Mouse (Mus musculus): ENCODE results near the gene Wscd2. TPM values are rescaled to one million over a fixed set of nuclear protein-coding genes. Genes with fewer than 3 reads are reported as not detected.

The Wscd2 gene
- polyA plus RNA-seq, 1 experiment from 2014 or later, result 5.7 TPM

GRCm38 (mm10) chr5:113611771-113612233 is 121.7 kb downstream of the Wscd2 start:
- Histone ChIP-seq H3K4me1 (replicated peaks; ENCODE audit: control insufficient read depth, insufficient read depth) (no peaks in the 10 kb centered on the region), H3K4me2 (replicated peaks; ENCODE audit: low read depth) (no peak overlapping the region), H3K9me3 (ENCODE audit: control insufficient read depth, low read length) (no peaks in the 10 kb centered on the region), H3K27me3 (ENCODE audit: control insufficient read depth, insufficient read depth, low read length) (no peaks in the 10 kb centered on the region), H3K36me3 (ENCODE audit: control insufficient read depth, insufficient read depth, low read length) (no peaks in the 10 kb centered on the region), H3K27ac (replicated peaks) (no peak overlapping the region), H3K4me3 (ENCODE audit: low read depth, low read length) (no peak overlapping the region), H3K9ac (ENCODE audit: low read length) (no peak overlapping the region)
- ATAC-seq (ENCODE audit: low FRiP score, low TSS enrichment) (peak; percentile 24; the same call in 1 of the 2 replicates), DNase-seq (ENCODE audit: low spot score) (no peak)
- no peak for TF ChIP-seq CTCF (IDR thresholded peaks at IDR 0.05; ENCODE audit: low read depth)
- TF ChIP-seq EP300 (optimal IDR thresholded peaks at IDR 0.05), result no peak
- WGBS, result 63% methylated on average over 12 of the region's 12 CpGs

GRCm38 (mm10) chr5:113618716-113619115 is 128.6 kb downstream of the Wscd2 start:
- no peak for TF ChIP-seq EP300 (optimal IDR thresholded peaks at IDR 0.05)
- no peak for TF ChIP-seq CTCF (IDR thresholded peaks at IDR 0.05; ENCODE audit: low read depth)

GRCm38 (mm10) chr5:113619151-113619550 is 129.0 kb downstream of the Wscd2 start:
- Histone ChIP-seq H3K36me3 (ENCODE audit: control insufficient read depth, insufficient read depth, low read length) (no peaks in the 10 kb centered on the region), H3K4me2 (replicated peaks; ENCODE audit: low read depth) (no peak overlapping the region), H3K27ac (replicated peaks) (no peak overlapping the region), H3K9me3 (ENCODE audit: control insufficient read depth, low read length) (no peaks in the 10 kb centered on the region), H3K9ac (ENCODE audit: low read length) (no peak overlapping the region), H3K27me3 (ENCODE audit: control insufficient read depth, insufficient read depth, low read length) (no peaks in the 10 kb centered on the region), H3K4me1 (replicated peaks; ENCODE audit: control insufficient read depth, insufficient read depth) (no peaks in the 10 kb centered on the region), H3K4me3 (ENCODE audit: low read depth, low read length) (no peak overlapping the region)
- WGBS, result 43% methylated on average over 1 of the region's 1 CpGs
- ATAC-seq (ENCODE audit: low FRiP score, low TSS enrichment) (no peak), DNase-seq (ENCODE audit: low spot score) (no peak)
- TF ChIP-seq EP300 (optimal IDR thresholded peaks at IDR 0.05), result no peak
- TF ChIP-seq CTCF (IDR thresholded peaks at IDR 0.05; ENCODE audit: low read depth), result no peak

More at GRCm38 (mm10) chr5:113618716-113619115, 128.6 kb downstream of the Wscd2 start:
- no peak for DNase-seq (ENCODE audit: low spot score)
- H3K4me1 ChIP-seq (replicated peaks; ENCODE audit: control insufficient read depth, insufficient read depth), result no peaks in the 10 kb centered on the region
- H3K4me2 ChIP-seq (replicated peaks; ENCODE audit: low read depth), result no peak overlapping the region
- ATAC-seq (ENCODE audit: low FRiP score, low TSS enrichment), result no peak
- H3K9ac ChIP-seq (ENCODE audit: low read length), result no peak overlapping the region
- no peak overlapping the region for H3K27ac ChIP-seq (replicated peaks)
- H3K36me3 ChIP-seq (ENCODE audit: control insufficient read depth, insufficient read depth, low read length), result no peaks in the 10 kb centered on the region
- H3K4me3 ChIP-seq (ENCODE audit: low read depth, low read length), result no peak overlapping the region
- H3K9me3 ChIP-seq (ENCODE audit: control insufficient read depth, low read length), result no peaks in the 10 kb centered on the region
- H3K27me3 ChIP-seq (ENCODE audit: control insufficient read depth, insufficient read depth, low read length), result no peaks in the 10 kb centered on the region
- 91% methylated on average over 4 of the region's 4 CpGs for WGBS

- no peaks in the 10 kb centered on the region for H3K36me3 ChIP-seq (ENCODE audit: control insufficient read depth, insufficient read depth, low read length)
- no peaks in the 10 kb centered on the region for H3K9me3 ChIP-seq (ENCODE audit: control insufficient read depth, low read length)
- no peak overlapping the region for H3K4me2 ChIP-seq (replicated peaks; ENCODE audit: low read depth)
- H3K27me3 ChIP-seq (ENCODE audit: control insufficient read depth, insufficient read depth, low read length), result no peaks in the 10 kb centered on the region
- no peak for TF ChIP-seq CTCF (IDR thresholded peaks at IDR 0.05; ENCODE audit: low read depth)
- TF ChIP-seq EP300 (optimal IDR thresholded peaks at IDR 0.05), result no peak
- no peak overlapping the region for H3K27ac ChIP-seq (replicated peaks)
- no peaks in the 10 kb centered on the region for H3K4me1 ChIP-seq (replicated peaks; ENCODE audit: control insufficient read depth, insufficient read depth)
- H3K4me3 ChIP-seq (ENCODE audit: low read depth, low read length), result no peak overlapping the region
- no peak overlapping the region for H3K9ac ChIP-seq (ENCODE audit: low read length)
- DNase-seq (ENCODE audit: low spot score) (no peak), ATAC-seq (ENCODE audit: low FRiP score, low TSS enrichment) (no peak)
- 65% methylated on average over 16 of the region's 16 CpGs for WGBS
Measured at GRCm38 (mm10) chr5:113620130-113620716, 130.1 kb downstream of the Wscd2 start.

- no peak overlapping the region for H3K9ac ChIP-seq (ENCODE audit: low read length)
- H3K36me3 ChIP-seq (ENCODE audit: control insufficient read depth, insufficient read depth, low read length), result no peaks in the 10 kb centered on the region
- WGBS, result 62% methylated on average over 7 of the region's 7 CpGs
- no peak overlapping the region for H3K27ac ChIP-seq (replicated peaks)
- no peaks in the 10 kb centered on the region for H3K4me1 ChIP-seq (replicated peaks; ENCODE audit: control insufficient read depth, insufficient read depth)
- no peaks in the 10 kb centered on the region for H3K9me3 ChIP-seq (ENCODE audit: control insufficient read depth, low read length)
- H3K27me3 ChIP-seq (ENCODE audit: control insufficient read depth, insufficient read depth, low read length), result no peaks in the 10 kb centered on the region
- ATAC-seq (ENCODE audit: low FRiP score, low TSS enrichment) (no peak), DNase-seq (ENCODE audit: low spot score) (no peak)
- H3K4me2 ChIP-seq (replicated peaks; ENCODE audit: low read depth), result no peak overlapping the region
- TF ChIP-seq CTCF (IDR thresholded peaks at IDR 0.05; ENCODE audit: low read depth) (no peak), EP300 (optimal IDR thresholded peaks at IDR 0.05) (no peak)
- no peak overlapping the region for H3K4me3 ChIP-seq (ENCODE audit: low read depth, low read length)
Measured at GRCm38 (mm10) chr5:113620999-113621398, 130.9 kb downstream of the Wscd2 start.

- Histone ChIP-seq H3K4me3 (ENCODE audit: low read depth, low read length) (no peak overlapping the region), H3K9ac (ENCODE audit: low read length) (no peak overlapping the region), H3K36me3 (ENCODE audit: control insufficient read depth, insufficient read depth, low read length) (no peaks in the 10 kb centered on the region), H3K27ac (replicated peaks) (no peak overlapping the region), H3K4me2 (replicated peaks; ENCODE audit: low read depth) (no peak overlapping the region), H3K27me3 (ENCODE audit: control insufficient read depth, insufficient read depth, low read length) (no peaks in the 10 kb centered on the region), H3K4me1 (replicated peaks; ENCODE audit: control insufficient read depth, insufficient read depth) (no peaks in the 10 kb centered on the region), H3K9me3 (ENCODE audit: control insufficient read depth, low read length) (no peaks in the 10 kb centered on the region)
- no peak for TF ChIP-seq CTCF (IDR thresholded peaks at IDR 0.05; ENCODE audit: low read depth)
- TF ChIP-seq EP300 (optimal IDR thresholded peaks at IDR 0.05), result no peak
- ATAC-seq (ENCODE audit: low FRiP score, low TSS enrichment), result no peak
- 50% methylated on average over 1 of the region's 2 CpGs for WGBS
- no peak for DNase-seq (ENCODE audit: low spot score)
Measured at GRCm38 (mm10) chr5:113623052-113623451, 132.9 kb downstream of the Wscd2 start.

Data from stomach, postnatal 0 days (tissue).